Mouse (Mus musculus) left cerebral cortex, adult 8-10 months (tissue): ENCODE results near the gene Snap25. TPM values are rescaled to one million over a fixed set of nuclear protein-coding genes. Genes with fewer than 3 reads are reported as not detected.

Experiments
- DNase-seq, 2 experiments: peaks; one replicate each; pipeline ENCODE4 v3.0.0; 2022; ENCODE audit warnings: low spot score in 2 of 2
- total RNA-seq, 4 experiments: library from RNA; stranded (reverse); gene quantifications; 2 replicates each; pipeline ENCODE4 v1.2.4; 2022

Gene Snap25
- total RNA-seq, 4 experiments from 2014 or later = 2,805 to 3,008 (median 2,879) TPM

- peak; percentile 66 to 92 for DNase-seq
Measured at GRCm38 (mm10) chr2:136711746-136712440, 1.4 kb upstream of the Snap25 start.

- no peak for DNase-seq
Measured at GRCm38 (mm10) chr2:136712441-136713015, 725 bp upstream of the Snap25 start.

- DNase-seq = peak; percentile 45 to 47
Measured at GRCm38 (mm10) chr2:136714008-136714411, 757 bp downstream of the Snap25 start.

- DNase-seq = no peak
Measured at GRCm38 (mm10) chr2:136715531-136715930, 2.3 kb downstream of the Snap25 start.

GRCm38 (mm10) chr2:136716400-136716799, 3.1 kb downstream of the Snap25 start:
- no peak for DNase-seq

- no peak for DNase-seq
Measured at GRCm38 (mm10) chr2:136720235-136720634, 7.0 kb downstream of the Snap25 start.

- no peak for DNase-seq
Measured at GRCm38 (mm10) chr2:136738260-136738659, 25.0 kb downstream of the Snap25 start.

GRCm38 (mm10) chr2:136742230-136742629, 29.0 kb downstream of the Snap25 start:
- peak in 1 of 2 experiments; percentile 27 for DNase-seq

- no peak for DNase-seq
Measured at GRCm38 (mm10) chr2:136744683-136745326, 31.6 kb downstream of the Snap25 start.

- DNase-seq = no peak
Measured at GRCm38 (mm10) chr2:136745327-136745994, 32.2 kb downstream of the Snap25 start.

- DNase-seq = peak in 1 of 2 experiments; percentile 28
Measured at GRCm38 (mm10) chr2:136753682-136754081, 40.4 kb downstream of the Snap25 start.

- no peak for DNase-seq
Measured at GRCm38 (mm10) chr2:136758809-136759551, 45.7 kb downstream of the Snap25 start.

- no peak for DNase-seq
Measured at GRCm38 (mm10) chr2:136778156-136778555, 64.9 kb downstream of the Snap25 start.

- no peak for DNase-seq
Measured at GRCm38 (mm10) chr2:136778674-136779073, 65.4 kb downstream of the Snap25 start.

- no peak for DNase-seq
Measured at GRCm38 (mm10) chr2:136780268-136780667, 67.0 kb downstream of the Snap25 start.

GRCm38 (mm10) chr2:136784310-136784709, 71.1 kb downstream of the Snap25 start:
- DNase-seq = peak in 1 of 2 experiments; percentile 50

GRCm38 (mm10) chr2:136788379-136788778, 75.1 kb downstream of the Snap25 start:
- peak in 1 of 2 experiments; percentile 92 for DNase-seq

GRCm38 (mm10) chr2:136796518-136796917, 83.3 kb downstream of the Snap25 start:
- peak in 1 of 2 experiments; percentile 70 for DNase-seq

- DNase-seq = peak in 1 of 2 experiments; percentile 45
Measured at GRCm38 (mm10) chr2:136798887-136799430, 85.7 kb downstream of the Snap25 start.

- no peak for DNase-seq
Measured at GRCm38 (mm10) chr2:136801102-136801501, 87.8 kb downstream of the Snap25 start.

GRCm38 (mm10) chr2:136802076-136802475, 88.8 kb downstream of the Snap25 start:
- DNase-seq = no peak
